Mouse (Mus musculus) c-Kit-negative CD71-positive TER-119-positive erythroid progenitor cells, embryonic 14.5 days (primary cell): ENCODE measurements around the gene Gm10491.
"Not testable (repeated sequence)": the region's sequence is repeated elsewhere in the genome, so short reads cannot be mapped to it uniquely, and the experiment has no call there.

Experiments used
- DNase-seq: peaks from one replicate; pipeline ENCODE4 v3.0.0-alpha.2; 2013; ENCODE audit warnings: low read depth, low spot score

The Gm10491 gene

GRCm38 (mm10) chrX:7907735-7908134 is at the start of gene Gm10491:
Gm10491 (minus strand) TSS chrX:7907835.
- no peak for DNase-seq

- no peak for DNase-seq
Observed at GRCm38 (mm10) chrX:7950091-7950490, 42.5 kb upstream of the Gm10491 start.

- DNase-seq: peak; percentile 81
Observed at GRCm38 (mm10) chrX:7947900-7948492, 40.4 kb upstream of the Gm10491 start.

GRCm38 (mm10) chrX:7947108-7947899 is 39.7 kb upstream of the Gm10491 start, which contains the start of gene Hdac6:
Hdac6 (minus strand) TSS chrX:7947889.
- no peak for DNase-seq

- no peak for DNase-seq
Observed at GRCm38 (mm10) chrX:7945618-7946017, 38.0 kb upstream of the Gm10491 start.

- DNase-seq: no peak
Observed at GRCm38 (mm10) chrX:7937667-7938066, 30.0 kb upstream of the Gm10491 start.

GRCm38 (mm10) chrX:7936874-7937273 is 29.2 kb upstream of the Gm10491 start:
- no peak for DNase-seq

- DNase-seq: no peak
Observed at GRCm38 (mm10) chrX:7928270-7928790, 20.7 kb upstream of the Gm10491 start, which contains the start of gene Eras. Eras (minus strand) TSS chrX:7928607.

GRCm38 (mm10) chrX:7927116-7927515 is 19.5 kb upstream of the Gm10491 start:
- DNase-seq: no peak

GRCm38 (mm10) chrX:7926266-7926665 is 18.6 kb upstream of the Gm10491 start:
- no peak for DNase-seq

GRCm38 (mm10) chrX:7922032-7922431 is 14.4 kb upstream of the Gm10491 start:
- no peak for DNase-seq

- no peak for DNase-seq
Observed at GRCm38 (mm10) chrX:7919601-7920383, 12.2 kb upstream of the Gm10491 start, which contains the start of gene Pcsk1n. Pcsk1n (plus strand) TSS chrX:7919822.

- DNase-seq: not testable (repeated sequence)
Observed at GRCm38 (mm10) chrX:7917960-7918359, 10.3 kb upstream of the Gm10491 start.

GRCm38 (mm10) chrX:7915669-7916068 is 8.0 kb upstream of the Gm10491 start:
- not testable (repeated sequence) for DNase-seq

- no peak for DNase-seq
Observed at GRCm38 (mm10) chrX:7910473-7910872, 2.8 kb upstream of the Gm10491 start.

- DNase-seq: not testable (repeated sequence)
Observed at GRCm38 (mm10) chrX:7909242-7909641, 1.6 kb upstream of the Gm10491 start, which contains the start of gene Gm10490. Gm10490 (plus strand) TSS chrX:7909542.

- no peak for DNase-seq
Observed at GRCm38 (mm10) chrX:7904441-7904840, 3.2 kb downstream of the Gm10491 start.

GRCm38 (mm10) chrX:7898880-7899874 is 8.5 kb downstream of the Gm10491 start, which contains the start of the genes Pqbp1 and Timm17b:
Pqbp1 (minus strand) TSS chrX:7899269.
Timm17b (plus strand) TSS chrX:7899357.
- DNase-seq: peak; percentile 82

GRCm38 (mm10) chrX:7898211-7898610 is 9.4 kb downstream of the Gm10491 start:
- no peak for DNase-seq

- DNase-seq: peak; percentile 52
Observed at GRCm38 (mm10) chrX:7883841-7884567, 23.6 kb downstream of the Gm10491 start, which contains the start of gene Slc35a2. Slc35a2 (plus strand) TSS chrX:7884028.
